Mouse (Mus musculus): ENCODE data around the gene Usp50.

GRCm38 (mm10) chr2:126759351-126759750 lies 23.9 kb downstream of the Usp50 start:
- TF ChIP-seq CTCF (IDR thresholded peaks at IDR 0.05; ENCODE audit: low read depth, low read length): no peak
- no peak for TF ChIP-seq POLR2A (IDR thresholded peaks at IDR 0.05; ENCODE audit: insufficient read depth, low read length)

All from ES-Bruce4 (cell line).